Mouse (Mus musculus) limb, embryonic 12.5 days (tissue): ENCODE data around the gene Tcea2. TPM values are rescaled to one million over a fixed set of nuclear protein-coding genes. Genes with fewer than 3 reads are reported as not detected.

ENCODE experiments used
- ATAC-seq: fragments of 200-750 bp; cut with Nextera tagmentation; 2 replicates; pipeline ENCODE4 v1.8.0; 2017; ENCODE audit warnings: low read depth, moderate TSS enrichment; ENCODE audit not compliant: insufficient number of reproducible peaks, insufficient read depth, low FRiP score, low TSS enrichment
- H3K27ac ChIP-seq: fragments of 300-500 bp; sonication (generic); 2 replicates; pipeline ENCODE4 v1.5.1; 2016; ENCODE audit warnings: mild to moderate bottlenecking, moderate library complexity
- H3K27me3 ChIP-seq: fragments of 300-500 bp; sonication (generic); 2 replicates; pipeline ENCODE4 v1.6.1; 2016; ENCODE audit warnings: mild to moderate bottlenecking, moderate library complexity
- H3K36me3 ChIP-seq: fragments of 300-500 bp; sonication (generic); 2 replicates; pipeline ENCODE4 v1.6.1; 2016; ENCODE audit warnings: mild to moderate bottlenecking, moderate library complexity
- H3K4me1 ChIP-seq: fragments of 300-500 bp; sonication (generic); replicated peaks from 2 replicates; pipeline ENCODE4 v1.6.1; 2016
- H3K4me2 ChIP-seq: fragments of 300-500 bp; sonication (generic); 2 replicates; pipeline ENCODE4 v1.6.1; 2016; ENCODE audit warnings: mild to moderate bottlenecking, moderate library complexity
- H3K4me3 ChIP-seq: fragments of 300-500 bp; sonication (generic); replicated peaks from 2 replicates; pipeline ENCODE4 v1.5.1; 2016; ENCODE audit warnings: mild to moderate bottlenecking
- H3K9ac ChIP-seq: fragments of 300-500 bp; sonication (generic); replicated peaks from 2 replicates; pipeline ENCODE4 v1.6.1; 2016; ENCODE audit warnings: mild to moderate bottlenecking, moderate library complexity
- H3K9me3 ChIP-seq: fragments of 300-500 bp; sonication (generic); 2 replicates; pipeline ENCODE4 v1.6.1; 2016; ENCODE audit warnings: mild to moderate bottlenecking, moderate library complexity
- WGBS: fragments of 180-500 bp; shearing (Covaris S2); methylation state at CpG from one replicate; pipeline ENCODE4 v1.1.7; 2016; 5-methylcytosine and 5-hydroxymethylcytosine counted together
- polyA plus RNA-seq: library from polyadenylated mRNA; unstranded; fragments of >200 nt; fragmentation: Nextera tagmentation; extraction: Ambion mirVana; gene quantifications from 2 replicates; pipeline ENCODE4 v1.2.1, GENCODE M21; 2016

Gene Tcea2
- polyA plus RNA-seq, 1 experiment from 2014 or later, result 31.6 TPM

- no peak overlapping the region; the same call in 1 of the 2 replicates for H3K27ac ChIP-seq
- H3K4me2 ChIP-seq, result peak overlapping the region; percentile 51
- peak overlapping the region; percentile 27 for H3K9ac ChIP-seq
- no peaks in the 10 kb centered on the region for H3K9me3 ChIP-seq
- no peak overlapping the region; the same call in 1 of the 2 replicates for H3K4me3 ChIP-seq
- 2% methylated on average over 14 of the region's 14 CpGs for WGBS
- peaks cover 40% of the 10 kb centered on the region for H3K27me3 ChIP-seq
- peaks cover 51% of the 10 kb centered on the region for H3K4me1 ChIP-seq
- H3K36me3 ChIP-seq, result no peaks in the 10 kb centered on the region
- ATAC-seq, result no peak
Observed at GRCm38 (mm10) chr2:181675454-181675853, 4.7 kb upstream of the Tcea2 start.

- H3K9me3 ChIP-seq, result no peaks in the 10 kb centered on the region
- no peaks in the 10 kb centered on the region for H3K36me3 ChIP-seq
- H3K27ac ChIP-seq, result no peak overlapping the region
- H3K4me1 ChIP-seq, result peaks cover 52% of the 10 kb centered on the region
- peaks cover 30% of the 10 kb centered on the region for H3K27me3 ChIP-seq
- ATAC-seq, result no peak
- H3K9ac ChIP-seq, result no peak overlapping the region
- WGBS, result 63% methylated on average over 2 of the region's 2 CpGs
- H3K4me2 ChIP-seq, result no peak overlapping the region
- H3K4me3 ChIP-seq, result no peak overlapping the region
Observed at GRCm38 (mm10) chr2:181676424-181676823, 3.7 kb upstream of the Tcea2 start.

- no peaks in the 10 kb centered on the region for H3K9me3 ChIP-seq
- peaks cover 49% of the 10 kb centered on the region for H3K4me1 ChIP-seq
Observed at GRCm38 (mm10) chr2:181677096-181677754, 2.9 kb upstream of the Tcea2 start.

GRCm38 (mm10) chr2:181677755-181678098, 2.4 kb upstream of the Tcea2 start:
- 57% methylated on average over 3 of the region's 3 CpGs for WGBS
- no peak for ATAC-seq
- no peak overlapping the region for H3K27ac ChIP-seq
- no peak overlapping the region for H3K4me2 ChIP-seq
- no peaks in the 10 kb centered on the region for H3K9me3 ChIP-seq
- H3K9ac ChIP-seq, result no peak overlapping the region
- H3K36me3 ChIP-seq, result no peaks in the 10 kb centered on the region
- no peak overlapping the region for H3K4me3 ChIP-seq
- peaks cover 17% of the 10 kb centered on the region for H3K27me3 ChIP-seq
- peaks cover 49% of the 10 kb centered on the region for H3K4me1 ChIP-seq

More at GRCm38 (mm10) chr2:181677096-181677754, 2.9 kb upstream of the Tcea2 start:
- Histone ChIP-seq H3K27ac (0 out of 2 replicates have a peak overlapping the region, but pooled peaks have one; percentile 3), H3K36me3 (no peaks in the 10 kb centered on the region), H3K4me2 (no peak overlapping the region), H3K27me3 (peaks cover 22% of the 10 kb centered on the region), H3K4me3 (no peak overlapping the region), H3K9ac (no peak overlapping the region)
- WGBS, result 63% methylated on average over 5 of the region's 5 CpGs
- ATAC-seq, result no peak

- Histone ChIP-seq H3K4me3 (no peak overlapping the region), H3K9me3 (no peaks in the 10 kb centered on the region), H3K36me3 (no peaks in the 10 kb centered on the region), H3K27me3 (peaks cover 7% of the 10 kb centered on the region), H3K27ac (no peak overlapping the region), H3K9ac (no peak overlapping the region), H3K4me1 (peaks cover 44% of the 10 kb centered on the region), H3K4me2 (no peak overlapping the region)
- ATAC-seq, result peak; percentile 33; the same call in 1 of the 2 replicates
- 46% methylated on average over 1 of the region's 1 CpGs for WGBS
Observed at GRCm38 (mm10) chr2:181678780-181679179, 1.3 kb upstream of the Tcea2 start.

GRCm38 (mm10) chr2:181680716-181681117, 607 bp downstream of the Tcea2 start:
- H3K4me1 ChIP-seq, result peaks cover 31% of the 10 kb centered on the region
- ATAC-seq, result peak; percentile 8; the same call in 1 of the 2 replicates
- peak overlapping the region; percentile 87 for H3K9ac ChIP-seq
- no peaks in the 10 kb centered on the region for H3K9me3 ChIP-seq
- H3K4me3 ChIP-seq, result peak overlapping the region; percentile 69
- 17% methylated on average over 7 of the region's 7 CpGs for WGBS
- H3K27me3 ChIP-seq, result no peaks in the 10 kb centered on the region
- H3K36me3 ChIP-seq, result peaks cover 11% of the 10 kb centered on the region
- H3K4me2 ChIP-seq, result peak overlapping the region; percentile 88
- H3K27ac ChIP-seq, result peak overlapping the region; percentile 66

- H3K27ac ChIP-seq, result no peak overlapping the region
- ATAC-seq, result no peak
- no peaks in the 10 kb centered on the region for H3K9me3 ChIP-seq
- peaks cover 22% of the 10 kb centered on the region for H3K4me1 ChIP-seq
- H3K9ac ChIP-seq, result no peak overlapping the region
- H3K4me2 ChIP-seq, result no peak overlapping the region
- no peak overlapping the region for H3K4me3 ChIP-seq
- WGBS, result 93% methylated on average over 1 of the region's 1 CpGs
- no peaks in the 10 kb centered on the region for H3K27me3 ChIP-seq
- H3K36me3 ChIP-seq, result peaks cover 24% of the 10 kb centered on the region
Observed at GRCm38 (mm10) chr2:181681978-181682377, 1.9 kb downstream of the Tcea2 start.

GRCm38 (mm10) chr2:181683381-181683780, 3.3 kb downstream of the Tcea2 start:
- H3K9me3 ChIP-seq, result no peaks in the 10 kb centered on the region
- no peak for ATAC-seq
- 70% methylated on average over 4 of the region's 4 CpGs for WGBS
- H3K4me3 ChIP-seq, result no peak overlapping the region
- no peak overlapping the region for H3K9ac ChIP-seq
- peaks cover 20% of the 10 kb centered on the region for H3K4me1 ChIP-seq
- H3K27me3 ChIP-seq, result no peaks in the 10 kb centered on the region
- H3K36me3 ChIP-seq, result peaks cover 38% of the 10 kb centered on the region
- H3K27ac ChIP-seq, result no peak overlapping the region
- H3K4me2 ChIP-seq, result no peak overlapping the region

- ATAC-seq, result no peak
- H3K9me3 ChIP-seq, result no peaks in the 10 kb centered on the region
- peaks cover 12% of the 10 kb centered on the region for H3K4me1 ChIP-seq
- H3K27me3 ChIP-seq, result no peaks in the 10 kb centered on the region
- H3K36me3 ChIP-seq, result peaks cover 50% of the 10 kb centered on the region
- no peak overlapping the region for H3K9ac ChIP-seq
- H3K4me3 ChIP-seq, result no peak overlapping the region
- WGBS, result 88% methylated on average over 1 of the region's 1 CpGs
- no peak overlapping the region for H3K27ac ChIP-seq
- no peak overlapping the region for H3K4me2 ChIP-seq
Observed at GRCm38 (mm10) chr2:181684713-181685112, 4.6 kb downstream of the Tcea2 start.

GRCm38 (mm10) chr2:181685686-181686085, 5.6 kb downstream of the Tcea2 start:
- no peak for ATAC-seq
- 90% methylated on average over 4 of the region's 4 CpGs for WGBS
- peaks cover 9% of the 10 kb centered on the region for H3K4me1 ChIP-seq
- peaks cover 60% of the 10 kb centered on the region for H3K36me3 ChIP-seq
- H3K9ac ChIP-seq, result no peak overlapping the region
- H3K4me2 ChIP-seq, result no peak overlapping the region
- no peaks in the 10 kb centered on the region for H3K27me3 ChIP-seq
- H3K9me3 ChIP-seq, result no peaks in the 10 kb centered on the region
- H3K27ac ChIP-seq, result no peak overlapping the region
- H3K4me3 ChIP-seq, result no peak overlapping the region

- Histone ChIP-seq H3K4me2 (no peak overlapping the region), H3K27me3 (no peaks in the 10 kb centered on the region), H3K4me3 (no peak overlapping the region), H3K4me1 (peaks cover 4% of the 10 kb centered on the region), H3K9me3 (no peaks in the 10 kb centered on the region), H3K9ac (no peak overlapping the region), H3K36me3 (peaks cover 68% of the 10 kb centered on the region), H3K27ac (no peak overlapping the region)
- WGBS, result 92% methylated on average over 8 of the region's 8 CpGs
- no peak for ATAC-seq
Observed at GRCm38 (mm10) chr2:181687586-181687985, 7.5 kb downstream of the Tcea2 start.
